8 mouse cellular contexts compared by ENCODE assay signal in genomic region chrX:167229206-167229605, GRCm38 (mm10). TPM values are rescaled to one million over a fixed set of nuclear protein-coding genes. Genes with fewer than 3 reads are reported as not detected.
DNase-seq lines count a peak whose midpoint lies in the region; ATAC-seq and TF ChIP-seq lines count a peak whose summit lies in the region.
"Had no signal": no experiment of that assay in that cellular context is flagged by ENCODE, and none has a peak within 500 bp of the region (broad histone marks: within the 10 kb centered on the region; RNA-seq: fewer than 3 reads in every experiment).

No protein-coding gene starts in this region.

- no peak for ATAC-seq in midbrain, postnatal 0 days (ENCODE audit: low FRiP score)
- ATAC-seq in midbrain, embryonic 13.5 days = no peak
- ATAC-seq in kidney, postnatal 0 days (replicated peaks; ENCODE audit: low FRiP score, low read depth) = no peak

- H3K36me3 ChIP-seq in midbrain, postnatal 0 days (ENCODE audit: insufficient read depth, low read length) = no peaks in the 10 kb centered on the region
- H3K36me3 ChIP-seq in midbrain, embryonic 13.5 days = no peaks in the 10 kb centered on the region
- no peaks in the 10 kb centered on the region for H3K36me3 ChIP-seq in kidney, postnatal 0 days (ENCODE audit: insufficient read depth, low read length)

- DNase-seq in midbrain, postnatal 0 days (ENCODE audit: low spot score) = no peak
- peak; percentile 66 to 91 for DNase-seq in adrenal gland, adult (ENCODE audit: inconsistent age in 2 of 2, low spot score in 1 of 2)
- peak; percentile 58 to 76 for DNase-seq in cerebellum, postnatal 14 days
- DNase-seq in kidney, postnatal 0 days (ENCODE audit: low spot score) = peak; percentile 33
- DNase-seq in monocyte, adult 2 months (ENCODE audit: low read depth in 1 of 2, low spot score in 2 of 2) = peak; percentile 54 to 78
- DNase-seq in frontal cortex, postnatal 10 days (ENCODE audit: low spot score in 2 of 2) = no peak

- 38% methylated on average over 6 of the region's 6 CpGs for WGBS in midbrain, postnatal 0 days
- WGBS in midbrain, embryonic 13.5 days = 46% methylated on average over 6 of the region's 6 CpGs
- WGBS in kidney, postnatal 0 days = 38% methylated on average over 6 of the region's 6 CpGs

- no peaks in the 10 kb centered on the region for H3K27me3 ChIP-seq in midbrain, postnatal 0 days (ENCODE audit: insufficient read depth, low read length)
- peaks cover 18% of the 10 kb centered on the region; the same call in 1 of the 2 replicates for H3K27me3 ChIP-seq in midbrain, embryonic 13.5 days
- no peaks in the 10 kb centered on the region for H3K27me3 ChIP-seq in kidney, postnatal 0 days (ENCODE audit: insufficient read depth, low read length)

- H3K9ac ChIP-seq in midbrain, postnatal 0 days (replicated peaks; ENCODE audit: low read length, poor library complexity, severe bottlenecking) = no peak overlapping the region
- H3K9ac ChIP-seq in midbrain, embryonic 13.5 days (replicated peaks) = no peak overlapping the region
- no peak overlapping the region for H3K9ac ChIP-seq in kidney, postnatal 0 days (ENCODE audit: low read depth, low read length)

- H3K4me2 ChIP-seq in midbrain, postnatal 0 days (ENCODE audit: low read depth, low read length, poor library complexity, severe bottlenecking) = no peak overlapping the region
- H3K4me2 ChIP-seq in midbrain, embryonic 13.5 days (replicated peaks) = no peak overlapping the region
- no peak overlapping the region for H3K4me2 ChIP-seq in kidney, postnatal 0 days (ENCODE audit: low read length)

- no peak overlapping the region for H3K4me3 ChIP-seq in midbrain, postnatal 0 days (ENCODE audit: low read depth, low read length)
- H3K4me3 ChIP-seq in midbrain, embryonic 13.5 days (replicated peaks) = no peak overlapping the region
- no peak overlapping the region for H3K4me3 ChIP-seq in kidney, postnatal 0 days (replicated peaks; ENCODE audit: low read depth, low read length)
- H3K4me3 ChIP-seq: myocyte had no signal

- no peaks in the 10 kb centered on the region for H3K4me1 ChIP-seq in midbrain, postnatal 0 days (ENCODE audit: insufficient read depth, low read length)
- H3K4me1 ChIP-seq in midbrain, embryonic 13.5 days (replicated peaks) = 0 out of 2 replicates have a peak, but pooled peaks cover 6% of the 10 kb centered on the region
- H3K4me1 ChIP-seq in kidney, postnatal 0 days (replicated peaks; ENCODE audit: insufficient read depth, low read length) = no peaks in the 10 kb centered on the region

- TF ChIP-seq CTCF in midbrain, postnatal 0 days (IDR thresholded peaks at IDR 0.05) = peak; percentile 37
- TF ChIP-seq CTCF in kidney, postnatal 0 days (IDR thresholded peaks at IDR 0.05; ENCODE audit: low read depth) = peak; percentile 52; the same call in 1 of the 2 replicates

- H3K9me3 ChIP-seq in midbrain, postnatal 0 days (ENCODE audit: low read length) = no peaks in the 10 kb centered on the region
- no peaks in the 10 kb centered on the region for H3K9me3 ChIP-seq in midbrain, embryonic 13.5 days
- no peaks in the 10 kb centered on the region for H3K9me3 ChIP-seq in kidney, postnatal 0 days (replicated peaks; ENCODE audit: low read length)

- no peak overlapping the region for H3K27ac ChIP-seq in midbrain, postnatal 0 days (ENCODE audit: low read depth, low read length)
- no peak overlapping the region for H3K27ac ChIP-seq in midbrain, embryonic 13.5 days
- no peak overlapping the region for H3K27ac ChIP-seq in kidney, postnatal 0 days

RNA-seq across cellular contexts. Expression of gene Tmsb4x, which starts 20.1 kb away (rescaled TPM):
- 1,032 and 1,416 TPM in 2 replicates for total RNA-seq in midbrain, postnatal 0 days (2014; rRNA removed)
- polyA plus RNA-seq in midbrain, postnatal 0 days (2015; fragmentation: Nextera tagmentation; extraction: Ambion mirVana) = 4,228 and 4,382 TPM in 2 replicates
- 6,172 and 6,685 TPM in 2 replicates for polyA plus RNA-seq in midbrain, embryonic 13.5 days (2015; fragmentation: Nextera tagmentation; extraction: Ambion mirVana)
- 3,825 and 4,073 TPM in 2 replicates for polyA plus RNA-seq in kidney, postnatal 0 days (2015; fragmentation: Nextera tagmentation; extraction: Ambion mirVana)

RNA-seq across cellular contexts. Expression of gene Tlr8, which starts 34.9 kb away (rescaled TPM):
- 0.11 TPM in 1 of 2 replicates, not detected in the other for total RNA-seq in midbrain, postnatal 0 days (2014; rRNA removed)
- polyA plus RNA-seq in midbrain, postnatal 0 days (2015; fragmentation: Nextera tagmentation; extraction: Ambion mirVana) = 0.05 TPM in 1 of 2 replicates, not detected in the other
- 0.04 TPM in 1 of 2 replicates, not detected in the other for polyA plus RNA-seq in midbrain, embryonic 13.5 days (2015; fragmentation: Nextera tagmentation; extraction: Ambion mirVana)
- 0.18 and 0.26 TPM in 2 replicates for polyA plus RNA-seq in kidney, postnatal 0 days (2015; fragmentation: Nextera tagmentation; extraction: Ambion mirVana)
- polyA plus RNA-seq: myocyte had no signal

Comparison
In these comparisons a context has a peak if more than half of its experiments do, and no peak if none do; other contexts are left out.
1. DNase-seq: peak in adrenal gland, adult (2 of 2), cerebellum, postnatal 14 days (2 of 2), kidney, postnatal 0 days (single experiment) and monocyte, adult 2 months (2 of 2); none in midbrain, postnatal 0 days (single experiment) and frontal cortex, postnatal 10 days (0 of 2).